Mouse (Mus musculus) liver, postnatal 0 days (tissue): ENCODE data around the gene Ssu2.

Experiments
- CTCF ChIP-seq: sonication (generic); IDR thresholded peaks from 2 replicates; pipeline ENCODE4 v1.5.1; 2016; ENCODE audit warnings: antibody characterized with exemption, low read depth
- EP300 ChIP-seq: IDR thresholded peaks from 2 replicates; pipeline ENCODE4 v1.6.1; 2016; ENCODE audit warnings: antibody characterized with exemption, low read depth, mild to moderate bottlenecking

DNA sequence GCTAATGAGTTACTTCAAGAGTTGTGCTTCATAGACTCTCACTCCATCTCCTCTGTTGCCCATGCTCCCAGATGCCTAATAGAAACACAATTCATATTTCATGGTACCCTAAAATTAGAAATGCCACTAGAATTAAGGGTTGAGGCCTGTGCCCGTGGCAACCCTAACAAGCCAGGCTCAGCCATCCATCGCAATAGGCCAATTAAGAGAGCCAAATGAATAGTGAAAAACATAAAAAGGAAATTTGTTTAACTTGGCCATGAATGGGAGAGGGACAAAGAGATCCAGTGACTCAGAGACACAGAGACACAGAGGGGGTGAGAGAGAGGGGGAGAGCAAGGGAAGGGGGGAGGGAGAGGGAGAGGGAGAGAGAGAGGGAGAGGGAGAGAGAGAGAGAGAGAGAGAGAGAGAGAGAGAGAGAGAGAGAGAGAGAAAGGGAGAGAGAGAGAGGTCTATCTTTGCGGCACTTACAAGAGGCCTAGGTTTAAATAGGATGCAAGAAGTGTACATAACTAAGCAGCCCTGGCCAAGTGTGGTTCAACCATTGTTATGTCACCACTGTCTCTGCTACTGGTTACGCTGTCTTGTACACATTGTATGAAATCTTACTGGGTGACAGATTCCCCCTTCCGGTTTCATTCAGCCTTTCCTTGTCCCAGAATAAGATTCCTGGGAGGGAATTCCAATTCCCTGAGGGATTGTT lies 57.2 kb downstream of the Ssu2 start:
- TF ChIP-seq CTCF (no peak), EP300 (no peak)
